Mouse (Mus musculus): ENCODE measurements around the gene Olfr1423. TPM values are rescaled to one million over a fixed set of nuclear protein-coding genes. Genes with fewer than 3 reads are reported as not detected.

Olfr1423 gene
- total RNA-seq, 2 experiments from 2014 or later, result not detected

GRCm38 (mm10) chr19:12011560-12012556, 29.3 kb downstream of the Olfr1423 start:
- H3K27ac ChIP-seq, result peak overlapping the region; percentile 74
- DNase-seq (ENCODE audit: low spot score in 2 of 2), result peak; percentile 87 to 90
- peak overlapping the region; percentile 62 for H3K4me3 ChIP-seq
- TF ChIP-seq CTCF (conservative IDR thresholded peaks at IDR 0.05), result peak; percentile 76

GRCm38 (mm10) chr19:12010916-12011559, 30.1 kb downstream of the Olfr1423 start:
- H3K27ac ChIP-seq, result peak overlapping the region; percentile 85
- TF ChIP-seq CTCF (conservative IDR thresholded peaks at IDR 0.05), result no peak
- peak overlapping the region; percentile 62 for H3K4me3 ChIP-seq
- peak; percentile 79 to 84 for DNase-seq (ENCODE audit: low spot score in 2 of 2)

- DNase-seq (ENCODE audit: low spot score in 2 of 2), result no peak
- Histone ChIP-seq H3K4me3 (peak overlapping the region; percentile 62), H3K27ac (peak overlapping the region; percentile 85)
- TF ChIP-seq CTCF (conservative IDR thresholded peaks at IDR 0.05), result no peak
Measured at GRCm38 (mm10) chr19:12010281-12010771, 30.8 kb downstream of the Olfr1423 start.

- DNase-seq (ENCODE audit: low spot score in 2 of 2), result peak; percentile 73 to 83
- peak overlapping the region; percentile 85 for H3K27ac ChIP-seq
- TF ChIP-seq CTCF (conservative IDR thresholded peaks at IDR 0.05), result no peak
Measured at GRCm38 (mm10) chr19:12009501-12010280, 31.4 kb downstream of the Olfr1423 start.

GRCm38 (mm10) chr19:12008410-12009380, 32.4 kb downstream of the Olfr1423 start:
- no peak for TF ChIP-seq CTCF (conservative IDR thresholded peaks at IDR 0.05)
- Histone ChIP-seq H3K4me3 (no peak overlapping the region), H3K27ac (no peak overlapping the region)
- no peak for DNase-seq (ENCODE audit: low spot score in 2 of 2)

More at GRCm38 (mm10) chr19:12009501-12010280, 31.4 kb downstream of the Olfr1423 start:
- peak overlapping the region; percentile 62 for H3K4me3 ChIP-seq

- Histone ChIP-seq H3K4me3 (no peak overlapping the region; the same call in 1 of the 2 replicates), H3K27ac (peak overlapping the region; percentile 94; the same call in 1 of the 2 replicates)
- peak; percentile 70 for TF ChIP-seq CTCF (conservative IDR thresholded peaks at IDR 0.05)
- no peak for DNase-seq (ENCODE audit: low spot score in 2 of 2)
Measured at GRCm38 (mm10) chr19:12007105-12007931, 33.8 kb downstream of the Olfr1423 start.

GRCm38 (mm10) chr19:12006361-12006947, 34.7 kb downstream of the Olfr1423 start:
- DNase-seq (ENCODE audit: low spot score in 2 of 2), result no peak
- Histone ChIP-seq H3K4me3 (peak overlapping the region; percentile 70), H3K27ac (peak overlapping the region; percentile 94)
- TF ChIP-seq CTCF (conservative IDR thresholded peaks at IDR 0.05), result peak; percentile 22

- Histone ChIP-seq H3K27ac (peak overlapping the region; percentile 94), H3K4me3 (peak overlapping the region; percentile 70)
- no peak for TF ChIP-seq CTCF (conservative IDR thresholded peaks at IDR 0.05)
- DNase-seq (ENCODE audit: low spot score in 2 of 2), result peak; percentile 86 to 87
Measured at GRCm38 (mm10) chr19:12005376-12006360, 35.4 kb downstream of the Olfr1423 start.
